Mouse (Mus musculus): ENCODE measurements around the gene Bnip1.

DNA sequence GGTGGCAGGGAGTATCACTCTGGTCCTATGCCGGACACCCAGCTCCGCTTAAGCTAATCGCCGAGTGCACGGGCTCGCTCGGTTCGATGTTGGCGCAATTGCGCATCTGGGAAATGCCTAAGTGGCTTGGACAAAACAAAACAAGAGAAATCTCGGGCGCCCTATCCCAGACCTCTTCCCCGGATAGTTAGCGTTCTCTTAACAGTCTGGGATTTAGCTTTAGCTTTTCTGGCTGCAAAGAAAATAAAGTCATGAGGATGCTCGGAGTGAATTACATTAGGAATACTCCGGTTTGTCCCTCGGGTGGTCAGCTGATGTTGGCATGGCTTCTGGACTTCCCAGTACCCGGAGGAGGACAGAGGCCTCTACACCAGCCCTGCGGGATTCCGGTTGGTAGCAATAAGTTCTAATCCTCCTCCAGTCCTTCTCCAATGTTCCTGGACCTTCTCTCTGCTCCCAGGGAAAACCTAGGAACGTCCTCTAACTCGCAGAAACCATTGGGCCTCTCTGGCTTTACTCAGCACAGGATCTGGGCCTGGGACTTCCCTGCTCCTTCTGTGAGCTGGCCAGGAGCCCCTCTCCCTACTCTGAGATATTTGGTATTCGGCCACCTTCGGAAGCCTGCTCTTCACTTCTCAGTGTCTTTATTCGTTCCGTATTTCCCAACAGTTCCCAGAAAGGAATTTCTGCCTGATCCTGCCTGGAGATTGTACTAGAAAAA lies 59.0 kb downstream of the Bnip1 start:
- no peak for TF ChIP-seq TAL1 (IDR thresholded peaks at IDR 0.05; ENCODE audit: low read length)
- no peak for TF ChIP-seq GATA1 (IDR thresholded peaks at IDR 0.05; ENCODE audit: low read length)
